Mouse (Mus musculus) small intestine, adult 2 months (tissue): ENCODE measurements around the gene Etnppl. TPM values are rescaled to one million over a fixed set of nuclear protein-coding genes. Genes with fewer than 3 reads are reported as not detected.
A peak's percentile ranks its signal among the peaks of the same experiment; 100 is the strongest.

Source experiments
- H3K27ac ChIP-seq: fragments of 200-500 bp; 2 replicates; pipeline ENCODE4 v1.5.1; 2012; ENCODE audit warnings: low read depth, low read length, control low read depth, inconsistent platforms; ENCODE audit not compliant: insufficient read depth
- H3K27me3 ChIP-seq: fragments of 200-500 bp; 2 replicates; pipeline ENCODE4 v1.6.1; 2012; ENCODE audit warnings: mild to moderate bottlenecking, moderate library complexity, low read length, inconsistent platforms; ENCODE audit not compliant: control insufficient read depth, insufficient read depth
- H3K36me3 ChIP-seq: fragments of 200-500 bp; 2 replicates; pipeline ENCODE4 v1.6.1; 2012; ENCODE audit warnings: mild to moderate bottlenecking, low read length, control low read depth, inconsistent platforms; ENCODE audit not compliant: control insufficient read depth, insufficient read depth
- H3K4me1 ChIP-seq: fragments of 200-500 bp; 2 replicates; pipeline ENCODE4 v1.6.1; 2012; ENCODE audit warnings: low read length, inconsistent platforms, mixed read lengths; ENCODE audit not compliant: control insufficient read depth, insufficient read depth, insufficient read length
- H3K4me3 ChIP-seq: fragments of 200-500 bp; 2 replicates; pipeline ENCODE4 v1.5.1; 2012; ENCODE audit warnings: low read depth, mild to moderate bottlenecking, control low read depth, inconsistent platforms, low read length, moderate library complexity
- CTCF ChIP-seq: fragments of 200-500 bp; IDR thresholded peaks from 2 replicates; pipeline ENCODE4 v1.5.1; 2012; ENCODE audit warnings: low read depth, mild to moderate bottlenecking, control low read depth, inconsistent platforms, low read length, moderate library complexity, mixed read lengths; ENCODE audit not compliant: insufficient replicate concordance, insufficient read length; ENCODE audit errors: extremely low read depth
- POLR2A ChIP-seq: fragments of 200-500 bp; IDR thresholded peaks from 2 replicates; pipeline ENCODE4 v1.6.1; 2012; ENCODE audit warnings: low read depth, mild to moderate bottlenecking, control low read depth, inconsistent platforms, low read length, moderate library complexity
- WGBS: fragments of 180-500 bp; shearing (Covaris S2); methylation state at CpG from one replicate; pipeline ENCODE4 v1.1.7; 2018; 5-methylcytosine and 5-hydroxymethylcytosine counted together
- polyA plus RNA-seq: library from polyadenylated mRNA; depleted of rRNA; stranded (reverse); fragments of >200 nt; gene quantifications from 2 replicates; pipeline ENCODE4 v1.2.3, GENCODE M21; 2012; rRNA removed

The Etnppl gene
- polyA plus RNA-seq, result 0.03 and 0.10 TPM in 2 replicates

GRCm38 (mm10) chr3:130617439-130617898, at the start of gene Etnppl:
Gene Etnppl (plus strand): TSS chr3:130617448.
- Histone ChIP-seq H3K4me1 (peaks cover 3% of the 10 kb centered on the region; the same call in 1 of the 2 replicates), H3K4me3 (peak within 1 kb of the TSS; percentile 34), H3K27me3 (no peaks in the 10 kb centered on the region), H3K27ac (no peak within 1 kb of the TSS), H3K36me3 (no peaks in the 10 kb centered on the region)
- TF ChIP-seq POLR2A (no peak), CTCF (no peak)
- 3% methylated on average over 10 of the region's 10 CpGs for WGBS

- H3K27me3 ChIP-seq, result no peaks in the 10 kb centered on the region
- no peaks in the 10 kb centered on the region for H3K36me3 ChIP-seq
- no peaks in the 10 kb centered on the region for H3K4me1 ChIP-seq
- 85% methylated on average over 16 of the region's 16 CpGs for WGBS
- TF ChIP-seq POLR2A, result no peak
- TF ChIP-seq CTCF, result no peak
- no peak overlapping the region for H3K27ac ChIP-seq
- no peak overlapping the region for H3K4me3 ChIP-seq
These were observed 48.7 kb upstream of the Etnppl start for GRCm38 (mm10) chr3:130568331-130569095.

GRCm38 (mm10) chr3:130573243-130573642, 44.0 kb upstream of the Etnppl start:
- TF ChIP-seq CTCF, result no peak
- TF ChIP-seq POLR2A, result no peak
- H3K36me3 ChIP-seq, result no peaks in the 10 kb centered on the region

GRCm38 (mm10) chr3:130574652-130575051, 42.6 kb upstream of the Etnppl start:
- Histone ChIP-seq H3K36me3 (no peaks in the 10 kb centered on the region), H3K27me3 (no peaks in the 10 kb centered on the region), H3K4me1 (no peaks in the 10 kb centered on the region), H3K27ac (no peak overlapping the region), H3K4me3 (no peak overlapping the region)
- TF ChIP-seq CTCF, result no peak
- WGBS, result 17% methylated on average over 5 of the region's 5 CpGs

More at GRCm38 (mm10) chr3:130573243-130573642, 44.0 kb upstream of the Etnppl start:
- Histone ChIP-seq H3K4me1 (no peaks in the 10 kb centered on the region), H3K4me3 (no peak overlapping the region), H3K27ac (no peak overlapping the region), H3K27me3 (no peaks in the 10 kb centered on the region)
- WGBS, result 76% methylated on average over 5 of the region's 5 CpGs

GRCm38 (mm10) chr3:130576683-130577082, 40.6 kb upstream of the Etnppl start:
- Histone ChIP-seq H3K36me3 (no peaks in the 10 kb centered on the region), H3K4me3 (no peak overlapping the region), H3K27me3 (no peaks in the 10 kb centered on the region), H3K4me1 (no peaks in the 10 kb centered on the region), H3K27ac (no peak overlapping the region)
- 70% methylated on average over 6 of the region's 6 CpGs for WGBS
- peak; percentile 65; the same call in 1 of the 2 replicates for TF ChIP-seq CTCF
- TF ChIP-seq POLR2A, result no peak

GRCm38 (mm10) chr3:130579501-130579900, 37.7 kb upstream of the Etnppl start:
- Histone ChIP-seq H3K4me1 (no peaks in the 10 kb centered on the region), H3K27ac (no peak overlapping the region), H3K4me3 (no peak overlapping the region), H3K27me3 (no peaks in the 10 kb centered on the region), H3K36me3 (no peaks in the 10 kb centered on the region)
- TF ChIP-seq POLR2A, result no peak
- TF ChIP-seq CTCF, result no peak
- WGBS, result 74% methylated on average over 17 of the region's 17 CpGs

- H3K36me3 ChIP-seq, result no peaks in the 10 kb centered on the region
- H3K4me1 ChIP-seq, result no peaks in the 10 kb centered on the region
- WGBS, result 69% methylated on average over 2 of the region's 2 CpGs
- no peak for TF ChIP-seq POLR2A
- TF ChIP-seq CTCF, result no peak
- no peak overlapping the region for H3K4me3 ChIP-seq
- no peak overlapping the region for H3K27ac ChIP-seq
- H3K27me3 ChIP-seq, result no peaks in the 10 kb centered on the region
These were observed 35.7 kb upstream of the Etnppl start for GRCm38 (mm10) chr3:130581577-130581976.
